Mouse (Mus musculus) inflammation-experienced regulatory T-cells, adult 16 weeks (primary cell): ENCODE data around the gene Art2b. TPM values are rescaled to one million over a fixed set of nuclear protein-coding genes. Genes with fewer than 3 reads are reported as not detected.

Source experiments
- polyA plus RNA-seq: library from polyadenylated mRNA; unstranded; fragments of 100-300 nt; shearing (Covaris generic); gene quantifications from one replicate; pipeline ENCODE4 v1.2.1, GENCODE M21; 2017

The Art2b gene
- polyA plus RNA-seq = 253 TPM

DNA sequence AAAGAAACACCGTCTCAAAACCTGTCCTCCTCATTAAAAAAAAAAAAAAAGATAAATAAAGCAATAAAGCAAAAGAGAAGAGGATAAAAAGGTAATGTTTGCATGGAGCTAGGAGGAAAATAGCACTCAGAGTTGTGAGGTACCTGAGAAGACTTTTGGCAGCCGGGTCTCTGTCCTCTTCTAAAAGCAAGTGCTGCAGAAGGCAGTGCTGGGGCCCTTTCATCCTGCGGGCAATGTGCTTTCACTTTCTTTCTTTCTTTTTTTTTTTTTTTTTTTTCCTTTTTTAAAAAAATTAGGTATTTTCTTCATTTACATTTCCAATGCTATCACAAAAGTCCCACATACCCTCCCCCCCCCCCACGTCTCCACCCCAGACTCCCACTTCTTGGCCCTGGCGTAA is at the start of gene Art2b:
Gene Art2b, minus strand, starts transcription at position 193 of the 400 bp plus-strand sequence.

Other genes starting within 250 kb of the Art2b start
- gene Arap1, start 237.5 kb downstream of the Art2b start, polyA plus RNA-seq = 136 TPM
- gene Gm45837, start 174.7 kb downstream of the Art2b start, polyA plus RNA-seq = 89.4 TPM
- 58.9 TPM for gene Pde2a, start 163.9 kb downstream of the Art2b start, polyA plus RNA-seq
- 32.8 TPM for gene Clpb, start 78.0 kb upstream of the Art2b start, polyA plus RNA-seq
- not detected for gene Phox2a, start 232.7 kb upstream of the Art2b start, polyA plus RNA-seq